Mouse (Mus musculus): ENCODE data around the gene Icam2. TPM values are rescaled to one million over a fixed set of nuclear protein-coding genes. Genes with fewer than 3 reads are reported as not detected.
"Not testable (repeated sequence)": the region's sequence is repeated elsewhere in the genome, so short reads cannot be mapped to it uniquely, and the experiment has no call there.

The Icam2 gene
- polyA plus RNA-seq (2012; rRNA removed): 13.2 and 16.2 TPM in 2 replicates

DNA sequence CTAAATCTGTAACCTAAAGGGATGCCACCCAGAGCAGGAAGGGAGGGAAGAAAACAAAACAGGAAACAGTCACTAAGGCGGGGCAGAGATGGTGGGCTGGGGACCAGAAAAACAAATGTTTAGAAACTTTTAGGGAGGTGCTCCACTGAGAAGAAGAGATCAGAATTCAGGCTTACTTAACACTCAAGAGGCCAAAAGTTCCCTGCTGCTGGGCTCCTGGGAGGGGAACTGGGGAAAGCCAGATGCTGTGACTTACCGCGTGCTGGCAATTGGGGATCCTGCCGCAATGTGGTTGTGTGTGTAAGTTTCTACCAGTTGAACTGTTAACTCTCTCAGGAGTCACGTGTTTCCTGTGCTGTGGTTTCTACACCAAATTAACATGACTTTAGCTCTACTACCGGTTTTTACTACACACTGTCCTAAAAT, at the start of gene Icam2:
Gene Icam2 (minus strand): TSS at position 285 of the 426 bp plus-strand sequence.
- DNase-seq (ENCODE audit: low read depth, low spot score): no peak
- WGBS: 60% methylated on average over 6 of the region's 6 CpGs

- DNase-seq (ENCODE audit: low read depth, low spot score): no peak
- 80% methylated on average over 2 of the region's 2 CpGs for WGBS
Observed at GRCm38 (mm10) chr11:106437543-106437942, 49.7 kb upstream of the Icam2 start.

DNA sequence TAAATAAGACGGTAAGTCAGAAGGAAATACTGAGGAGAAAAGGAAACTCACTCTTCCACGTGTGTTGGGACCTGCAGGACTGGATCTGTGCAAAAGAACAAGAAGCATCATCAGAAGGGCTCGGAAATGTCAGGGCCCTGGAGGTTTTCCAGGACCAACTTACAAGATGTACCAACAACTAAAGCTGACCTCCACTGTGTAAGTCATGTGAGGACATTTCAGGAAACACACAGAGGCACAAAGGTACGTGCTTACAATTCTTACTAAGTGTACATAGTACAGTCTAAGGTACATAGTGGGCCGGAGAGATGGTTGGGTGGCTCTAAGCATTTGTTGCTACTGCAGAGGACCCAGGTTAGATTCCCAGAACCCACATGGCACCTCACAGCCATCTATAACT, 49.2 kb upstream of the Icam2 start:
- WGBS: 81% methylated on average over 5 of the region's 5 CpGs
- no peak for DNase-seq (ENCODE audit: low read depth, low spot score)

DNA sequence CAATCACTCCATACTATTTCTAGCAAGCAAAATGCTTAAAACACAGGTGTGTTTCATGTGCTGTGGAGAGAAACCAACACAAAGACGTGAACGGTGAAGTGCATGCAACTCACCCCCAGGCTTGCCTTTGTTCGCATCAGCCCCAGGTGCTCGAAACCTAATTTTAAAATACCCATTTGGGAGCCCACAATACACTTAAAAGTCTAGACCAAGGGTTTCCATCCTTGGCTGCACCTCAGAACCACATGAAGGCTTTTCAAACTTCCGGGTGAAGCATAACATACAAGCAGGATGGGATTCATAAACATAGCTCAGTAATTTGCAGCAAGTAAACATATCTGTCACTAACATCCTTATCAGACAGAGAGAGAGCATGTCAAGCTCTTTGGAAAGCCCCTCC, 42.5 kb upstream of the Icam2 start:
- DNase-seq (ENCODE audit: low read depth, low spot score): no peak
- WGBS: 84% methylated on average over 5 of the region's 5 CpGs

- 78% methylated on average over 4 of the region's 4 CpGs for WGBS
- no peak for DNase-seq (ENCODE audit: low read depth, low spot score)
Observed at GRCm38 (mm10) chr11:106429689-106430088, 41.8 kb upstream of the Icam2 start.

- no peak for DNase-seq (ENCODE audit: low read depth, low spot score)
- 87% methylated on average over 2 of the region's 2 CpGs for WGBS
Observed at GRCm38 (mm10) chr11:106428556-106428955, 40.7 kb upstream of the Icam2 start.

DNA sequence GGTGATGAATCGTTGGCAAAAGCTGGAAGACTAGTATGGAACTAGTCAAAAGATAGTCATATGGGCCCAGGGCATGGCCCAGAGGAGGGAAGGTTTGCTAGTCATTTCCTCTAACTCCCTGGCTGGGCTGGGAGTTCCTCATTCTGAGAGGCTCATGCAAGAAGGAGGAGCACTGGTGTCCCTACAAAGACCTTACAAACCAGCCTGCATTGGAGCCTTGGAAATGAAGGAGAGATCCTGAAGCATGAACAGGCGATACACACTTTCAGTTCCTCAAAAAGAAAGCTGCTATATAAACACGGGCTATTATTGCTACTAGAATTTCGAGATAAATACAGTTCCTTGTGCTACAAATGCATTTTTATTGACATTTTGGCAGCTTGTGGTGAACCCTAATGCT, 40.2 kb upstream of the Icam2 start:
- no peak for DNase-seq (ENCODE audit: low read depth, low spot score)
- WGBS: 67% methylated on average over 4 of the region's 4 CpGs

GRCm38 (mm10) chr11:106426447-106426846, 38.6 kb upstream of the Icam2 start:
- 95% methylated on average over 4 of the region's 4 CpGs for WGBS
- no peak for DNase-seq (ENCODE audit: low read depth, low spot score)

- WGBS: 94% methylated on average over 5 of the region's 5 CpGs
- DNase-seq (ENCODE audit: low read depth, low spot score): no peak
Observed at GRCm38 (mm10) chr11:106425201-106425600, 37.3 kb upstream of the Icam2 start.

DNA sequence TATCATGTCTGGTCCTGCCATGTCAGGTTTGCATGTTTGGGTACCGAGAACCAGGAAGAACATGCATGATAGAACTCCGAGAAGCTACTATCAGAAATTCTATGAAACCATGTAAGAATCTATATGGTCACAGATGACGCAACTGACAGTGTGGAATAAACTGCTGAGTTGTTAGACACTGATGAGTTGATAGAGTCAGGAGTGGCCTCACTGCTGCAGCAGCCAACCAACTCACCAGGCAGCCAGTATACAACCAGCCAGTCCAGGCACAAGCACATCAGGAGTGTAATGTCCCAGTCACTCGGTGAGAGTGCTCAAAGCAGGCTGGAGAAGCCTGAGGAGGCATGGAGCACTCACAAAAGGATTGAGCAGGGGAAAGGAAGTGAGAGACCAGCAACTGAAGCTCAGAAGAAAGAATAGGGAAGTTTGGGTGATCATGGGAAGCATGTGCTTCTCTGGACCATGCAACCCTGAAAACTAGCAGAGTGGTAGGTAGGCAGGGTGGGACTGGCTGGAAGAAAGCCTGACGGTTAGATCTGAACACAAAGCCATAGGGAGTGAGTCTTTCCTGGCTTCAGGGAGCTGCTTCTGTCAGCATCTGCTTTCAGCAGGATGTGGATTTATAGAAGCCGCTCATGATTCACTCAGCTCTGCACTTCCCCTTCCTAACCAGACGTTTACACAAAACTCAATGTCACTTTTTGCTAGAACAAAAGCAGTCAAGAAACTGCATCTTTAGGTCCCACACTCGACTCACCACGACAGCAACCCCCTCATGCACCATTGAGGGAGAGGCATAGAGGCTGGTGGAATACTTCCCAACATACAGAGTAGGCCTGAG, 31.6 kb upstream of the Icam2 start:
- 73% methylated on average over 9 of the region's 9 CpGs for WGBS
- DNase-seq (ENCODE audit: low read depth, low spot score): no peak

- 53% methylated on average over 4 of the region's 4 CpGs for WGBS
- DNase-seq (ENCODE audit: low read depth, low spot score): peak; percentile 69
Observed at GRCm38 (mm10) chr11:106418622-106419196, 30.8 kb upstream of the Icam2 start.

DNA sequence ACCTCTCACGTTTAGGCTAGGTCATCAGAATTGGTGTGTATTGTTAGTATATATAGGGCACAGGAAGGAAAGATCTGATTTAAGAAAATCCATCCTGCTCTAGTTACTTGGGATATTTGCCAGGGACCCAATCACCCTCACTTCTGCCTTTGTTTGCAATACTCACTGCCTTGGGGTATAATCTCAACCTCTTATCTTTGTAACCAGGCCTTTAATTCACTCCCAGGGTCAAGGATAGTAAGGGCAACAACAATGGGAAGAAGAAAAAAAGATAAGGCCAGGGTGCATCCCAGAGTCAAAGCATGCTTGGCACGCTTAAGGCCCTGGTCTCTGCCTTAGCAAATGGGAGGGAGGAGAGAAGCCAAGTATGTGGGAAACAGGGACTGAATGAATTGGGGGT, 30.0 kb upstream of the Icam2 start:
- no peak for DNase-seq (ENCODE audit: low read depth, low spot score)
- 95% methylated on average over 2 of the region's 2 CpGs for WGBS

DNA sequence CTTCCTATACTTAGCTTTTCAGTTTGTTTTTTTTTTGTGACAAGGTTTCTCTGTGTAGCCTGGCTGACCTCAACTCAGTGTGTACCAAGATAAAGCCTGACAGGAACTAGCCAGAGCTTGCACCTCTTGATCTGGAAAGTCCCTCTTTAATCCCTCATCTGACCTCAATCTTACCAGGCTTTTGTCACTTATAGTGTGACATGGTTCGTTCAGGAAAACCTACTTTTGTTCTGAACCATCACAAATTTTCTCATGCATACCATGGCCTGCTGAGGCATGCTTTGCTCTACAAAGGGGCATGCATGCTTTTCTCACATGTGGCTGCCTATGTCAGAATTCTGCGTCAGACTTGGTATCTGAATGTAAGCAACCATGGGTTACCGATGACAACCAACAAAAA, 28.5 kb upstream of the Icam2 start:
- DNase-seq (ENCODE audit: low read depth, low spot score): no peak
- WGBS: 86% methylated on average over 3 of the region's 3 CpGs

DNA sequence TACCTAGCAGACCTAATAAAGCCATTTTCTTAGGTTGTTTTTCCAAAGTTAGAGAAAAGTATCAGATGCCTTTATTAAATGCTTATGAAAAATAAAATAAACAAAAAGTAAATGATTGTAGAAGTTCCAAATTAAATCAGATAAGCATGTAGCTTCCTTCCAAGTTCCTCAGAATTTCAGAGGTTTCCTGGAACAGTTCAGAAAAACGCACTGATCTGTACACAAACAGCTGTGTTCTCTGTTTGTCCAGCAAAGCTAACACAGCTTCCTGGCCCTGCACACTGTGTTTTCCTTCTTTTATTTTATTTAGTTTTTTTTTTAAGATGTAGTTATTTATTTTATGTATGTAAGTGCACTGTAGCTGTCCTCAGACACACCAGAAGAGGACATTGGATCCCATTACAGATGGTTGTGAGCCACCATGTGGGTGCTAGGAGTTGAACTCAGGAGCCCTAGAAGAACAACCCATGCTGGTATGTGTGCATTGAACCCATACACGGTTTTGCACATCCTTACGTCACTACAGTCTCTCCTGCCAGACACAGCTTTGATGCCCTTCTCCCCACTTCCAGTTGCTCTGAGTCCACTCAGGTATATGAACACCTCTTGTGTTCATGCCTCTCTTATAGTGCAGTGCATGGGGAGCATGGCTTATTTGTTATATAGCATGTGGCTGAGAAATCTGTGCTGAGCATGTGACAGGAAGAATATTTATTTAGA, 24.9 kb upstream of the Icam2 start:
- no peak for DNase-seq (ENCODE audit: low read depth, low spot score)
- WGBS: 79% methylated on average over 3 of the region's 3 CpGs

DNA sequence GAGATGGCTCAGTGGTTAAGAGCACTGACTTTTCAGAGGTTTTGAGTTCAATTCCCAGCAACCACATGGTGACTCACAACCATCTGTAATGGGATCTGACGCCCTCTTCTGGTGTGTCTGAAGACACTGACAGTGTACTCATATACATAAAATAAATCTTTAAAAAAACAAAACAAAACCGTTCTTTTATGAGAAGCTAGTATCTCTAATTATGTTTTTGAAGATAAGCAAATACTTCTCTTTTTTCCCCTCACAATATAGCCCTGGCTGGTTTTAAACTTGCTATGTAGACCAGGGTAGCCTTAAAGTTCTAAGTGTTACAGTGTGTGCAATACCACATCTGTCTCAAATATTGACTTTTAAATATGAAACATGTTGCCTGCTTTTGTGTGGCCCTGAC, 23.3 kb upstream of the Icam2 start:
- no peak for DNase-seq (ENCODE audit: low read depth, low spot score)
- WGBS: 80% methylated on average over 2 of the region's 2 CpGs

DNA sequence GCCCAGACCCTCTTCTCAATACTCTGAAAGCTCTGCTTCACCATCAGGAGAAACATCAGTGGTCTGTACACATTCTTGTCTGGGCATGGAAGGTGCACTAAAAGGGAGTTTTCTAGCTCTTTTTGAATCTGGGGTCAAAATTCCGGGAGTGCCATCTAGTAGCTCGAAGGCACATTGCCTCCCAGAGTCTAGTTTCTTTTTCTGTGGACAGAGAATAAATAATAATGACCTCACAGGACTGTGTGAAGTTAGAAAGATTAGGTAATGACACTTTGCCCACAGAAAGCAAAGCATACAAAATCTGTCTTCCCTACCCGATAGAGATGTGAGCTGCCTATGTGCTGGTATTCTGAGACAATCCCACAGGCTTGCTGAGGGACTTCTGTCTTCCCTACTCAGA, 22.6 kb upstream of the Icam2 start:
- 79% methylated on average over 3 of the region's 3 CpGs for WGBS
- no peak for DNase-seq (ENCODE audit: low read depth, low spot score)

GRCm38 (mm10) chr11:106410011-106410410, 22.1 kb upstream of the Icam2 start:
- WGBS: 80% methylated on average over 4 of the region's 4 CpGs
- DNase-seq (ENCODE audit: low read depth, low spot score): no peak

- WGBS: 94% methylated on average over 8 of the region's 8 CpGs
- no peak for DNase-seq (ENCODE audit: low read depth, low spot score)
Observed at GRCm38 (mm10) chr11:106398481-106398880, 10.6 kb upstream of the Icam2 start.

DNA sequence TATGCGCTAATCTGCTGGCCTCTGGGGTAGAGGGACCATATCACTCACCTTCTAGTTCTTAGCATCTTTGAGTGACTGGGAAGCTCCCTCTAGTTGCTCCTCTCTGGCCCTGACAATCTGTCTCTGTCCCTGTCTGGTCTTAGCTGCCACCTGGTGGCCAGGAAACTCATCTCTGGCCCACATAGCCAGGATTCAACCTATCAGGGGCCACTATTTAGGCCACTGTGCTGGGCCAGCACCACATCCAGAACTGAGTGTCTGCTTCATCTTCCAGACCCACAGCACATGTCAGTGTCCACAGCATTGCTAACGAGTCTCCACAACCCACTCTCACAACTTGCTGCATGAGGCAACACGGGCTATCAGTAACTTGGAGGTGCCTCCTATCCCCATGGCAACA, 9.8 kb upstream of the Icam2 start:
- 93% methylated on average over 3 of the region's 3 CpGs for whole genome bisulfite sequencing
- no peak for DNase-seq (ENCODE audit: low read depth, low spot score)

GRCm38 (mm10) chr11:106394055-106394454, 6.2 kb upstream of the Icam2 start:
- not testable (repeated sequence) for DNase-seq (ENCODE audit: low read depth, low spot score)
- WGBS: 83% methylated on average over 2 of the region's 2 CpGs

GRCm38 (mm10) chr11:106393331-106393616, 5.4 kb upstream of the Icam2 start:
- DNase-seq (ENCODE audit: low read depth, low spot score): no peak
- 46% methylated on average over 4 of the region's 4 CpGs for WGBS

All from large intestine, adult 2 months (tissue).